Mouse (Mus musculus): ENCODE measurements around the gene Lingo1.

The Lingo1 gene

GRCm38 (mm10) chr9:56681950-56682349 lies 114.3 kb downstream of the Lingo1 start:
- DNase-seq (ENCODE audit: extremely low read depth, insufficient read length, low spot score): no peak

- no peak for DNase-seq (ENCODE audit: extremely low read depth, insufficient read length, low spot score)
These were observed 117.2 kb downstream of the Lingo1 start for GRCm38 (mm10) chr9:56678929-56679681.

- DNase-seq (ENCODE audit: extremely low read depth, insufficient read length, low spot score): no peak
These were observed 120.6 kb downstream of the Lingo1 start for GRCm38 (mm10) chr9:56675696-56676095.

- no peak for DNase-seq (ENCODE audit: extremely low read depth, insufficient read length, low spot score)
These were observed 126.6 kb downstream of the Lingo1 start for GRCm38 (mm10) chr9:56669605-56670221.

GRCm38 (mm10) chr9:56664136-56664535 lies 132.1 kb downstream of the Lingo1 start:
- DNase-seq (ENCODE audit: extremely low read depth, insufficient read length, low spot score): no peak

GRCm38 (mm10) chr9:56662946-56663345 lies 133.3 kb downstream of the Lingo1 start:
- DNase-seq (ENCODE audit: extremely low read depth, insufficient read length, low spot score): no peak

GRCm38 (mm10) chr9:56662405-56662804 lies 133.9 kb downstream of the Lingo1 start:
- DNase-seq (ENCODE audit: extremely low read depth, insufficient read length, low spot score): no peak

- DNase-seq (ENCODE audit: extremely low read depth, insufficient read length, low spot score): no peak
These were observed 134.9 kb downstream of the Lingo1 start for GRCm38 (mm10) chr9:56661217-56661840.

- no peak for DNase-seq (ENCODE audit: extremely low read depth, insufficient read length, low spot score)
These were observed 137.7 kb downstream of the Lingo1 start for GRCm38 (mm10) chr9:56658580-56658979.

GRCm38 (mm10) chr9:56657996-56658398 lies 138.3 kb downstream of the Lingo1 start:
- no peak for DNase-seq (ENCODE audit: extremely low read depth, insufficient read length, low spot score)

GRCm38 (mm10) chr9:56656766-56657542 lies 139.3 kb downstream of the Lingo1 start:
- DNase-seq (ENCODE audit: extremely low read depth, insufficient read length, low spot score): no peak

- DNase-seq (ENCODE audit: extremely low read depth, insufficient read length, low spot score): no peak
These were observed 141.1 kb downstream of the Lingo1 start for GRCm38 (mm10) chr9:56655167-56655566.

- DNase-seq (ENCODE audit: extremely low read depth, insufficient read length, low spot score): no peak
These were observed 143.7 kb downstream of the Lingo1 start for GRCm38 (mm10) chr9:56652551-56652950.

- no peak for DNase-seq (ENCODE audit: extremely low read depth, insufficient read length, low spot score)
These were observed 144.7 kb downstream of the Lingo1 start for GRCm38 (mm10) chr9:56651586-56651985.

GRCm38 (mm10) chr9:56646227-56647025 lies 149.8 kb downstream of the Lingo1 start:
- no peak for DNase-seq (ENCODE audit: extremely low read depth, insufficient read length, low spot score)

GRCm38 (mm10) chr9:56643474-56643873 lies 152.8 kb downstream of the Lingo1 start:
- DNase-seq (ENCODE audit: extremely low read depth, insufficient read length, low spot score): no peak

- DNase-seq (ENCODE audit: extremely low read depth, insufficient read length, low spot score): no peak
These were observed 157.9 kb downstream of the Lingo1 start for GRCm38 (mm10) chr9:56638226-56638905.

- DNase-seq (ENCODE audit: extremely low read depth, insufficient read length, low spot score): no peak
These were observed 158.8 kb downstream of the Lingo1 start for GRCm38 (mm10) chr9:56637403-56637857.

GRCm38 (mm10) chr9:56636766-56637402 lies 159.4 kb downstream of the Lingo1 start:
- DNase-seq (ENCODE audit: extremely low read depth, insufficient read length, low spot score): no peak
